Mouse (Mus musculus): ENCODE measurements at regions not wholly inside any gene's neighbourhood (a gene's known extent, or its start where the extent isn't known, plus 50 kb on each side); places are given as distances from the start of the nearest gene placed in this dataset.

DNA sequence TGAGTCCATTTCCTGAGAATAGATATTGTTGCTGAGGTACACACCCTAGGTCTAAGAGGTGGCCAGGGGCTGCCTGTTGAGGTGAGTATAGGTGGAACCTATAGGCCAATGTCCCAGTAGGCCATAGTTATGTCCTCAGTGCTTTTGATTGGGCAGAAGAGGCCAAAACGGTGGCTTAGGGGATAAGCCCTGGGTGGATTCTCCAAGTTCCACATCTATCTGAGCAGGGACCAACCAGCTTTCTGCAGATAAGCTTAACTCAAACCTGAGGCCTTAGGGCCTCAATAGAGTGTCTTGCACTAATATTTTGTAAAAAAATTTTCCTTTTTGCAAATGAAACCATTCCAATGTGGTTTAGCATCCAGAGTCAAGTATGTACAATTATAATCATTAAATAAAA lies 231.4 kb downstream of the Cog6 start:
- TF ChIP-seq CTCF (IDR thresholded peaks at IDR 0.05; ENCODE audit: insufficient read depth, low read length) (no peak), POLR2A (IDR thresholded peaks at IDR 0.05; ENCODE audit: borderline replicate concordance, extremely low read depth, low read depth, low read length) (no peak)
